Mouse (Mus musculus) fat pad, adult 2 months (tissue): ENCODE data around the gene Spg20.

Experiments
- DNase-seq: peaks from one replicate; pipeline ENCODE4 v3.0.0-alpha.2; 2011; ENCODE audit warnings: low read depth, low spot score; ENCODE audit errors: extremely low read depth

The Spg20 gene

GRCm38 (mm10) chr3:55144916-55145315 lies 33.0 kb downstream of the Spg20 start:
- DNase-seq: no peak

GRCm38 (mm10) chr3:55146441-55146840 lies 34.5 kb downstream of the Spg20 start:
- DNase-seq: peak; percentile 43

- DNase-seq: no peak
Measured at GRCm38 (mm10) chr3:55147156-55147555, 35.2 kb downstream of the Spg20 start.

- no peak for DNase-seq
Measured at GRCm38 (mm10) chr3:55148091-55148490, 36.2 kb downstream of the Spg20 start.

- DNase-seq: no peak
Measured at GRCm38 (mm10) chr3:55151656-55152433, 39.9 kb downstream of the Spg20 start.

- no peak for DNase-seq
Measured at GRCm38 (mm10) chr3:55152673-55153334, 40.9 kb downstream of the Spg20 start.

- no peak for DNase-seq
Measured at GRCm38 (mm10) chr3:55154163-55154562, 42.3 kb downstream of the Spg20 start.

- DNase-seq: no peak
Measured at GRCm38 (mm10) chr3:55157413-55157812, 45.5 kb downstream of the Spg20 start.

GRCm38 (mm10) chr3:55161144-55161543 lies 49.2 kb downstream of the Spg20 start:
- no peak for DNase-seq

- DNase-seq: no peak
Measured at GRCm38 (mm10) chr3:55163510-55163909, 51.6 kb downstream of the Spg20 start.

GRCm38 (mm10) chr3:55172478-55172877 lies 60.6 kb downstream of the Spg20 start:
- no peak for DNase-seq

GRCm38 (mm10) chr3:55177271-55177670 lies 65.4 kb downstream of the Spg20 start:
- no peak for DNase-seq

- DNase-seq: no peak
Measured at GRCm38 (mm10) chr3:55181766-55182165, 69.9 kb downstream of the Spg20 start, which contains the start of gene Sohlh2. Gene Sohlh2, plus strand, starts transcription at chr3:55182028.
